Mouse (Mus musculus) heart, postnatal 14 days (tissue): ENCODE results near the gene Ppfia1. TPM values are rescaled to one million over a fixed set of nuclear protein-coding genes. Genes with fewer than 3 reads are reported as not detected.
A peak's percentile ranks its signal among the peaks of the same experiment; 100 is the strongest.

ENCODE experiments used
- DNase-seq, 2 experiments: peaks; one replicate each; pipeline ENCODE4 v3.0.0; 2021 to 2022
- intact Hi-C: fragments of 180-260 bp; cut with DNase I; formaldehyde crosslinking; loops from one replicate; pipeline ENCODE4 v1.15.1; 2025
- total RNA-seq, 2 experiments: library from RNA; stranded (reverse); gene quantifications; 2 replicates each; pipeline ENCODE4 v1.2.3; 2021

The Ppfia1 gene
- total RNA-seq, 2 experiments from 2014 or later: 46.3 to 54.8 TPM

- no peak for DNase-seq
- intact Hi-C loops: no loop called here
Measured at GRCm38 (mm10) chr7:144503959-144504358, 49.6 kb downstream of the Ppfia1 start.

- intact Hi-C loops: no loop called here
- no peak for DNase-seq
Measured at GRCm38 (mm10) chr7:144492931-144493330, 60.6 kb downstream of the Ppfia1 start.

- DNase-seq: no peak
- intact Hi-C loops: no loop called here
Measured at GRCm38 (mm10) chr7:144490201-144490873, 63.2 kb downstream of the Ppfia1 start.

- intact Hi-C loops: no loop called here
- peak; percentile 41 to 44 for DNase-seq
Measured at GRCm38 (mm10) chr7:144489067-144489774, 64.3 kb downstream of the Ppfia1 start.

- intact Hi-C loops: no loop called here
- no peak for DNase-seq
Measured at GRCm38 (mm10) chr7:144480314-144480713, 73.2 kb downstream of the Ppfia1 start.

- DNase-seq: no peak
- intact Hi-C loops: no loop called here
Measured at GRCm38 (mm10) chr7:144479569-144479968, 74.0 kb downstream of the Ppfia1 start.

GRCm38 (mm10) chr7:144475741-144476140, 77.8 kb downstream of the Ppfia1 start:
- intact Hi-C loops: no loop called here
- no peak for DNase-seq

GRCm38 (mm10) chr7:144473486-144473885, 80.0 kb downstream of the Ppfia1 start:
- no peak for DNase-seq
- intact Hi-C loops: no loop called here

GRCm38 (mm10) chr7:144471103-144471502, 82.4 kb downstream of the Ppfia1 start:
- intact Hi-C loops: no loop called here
- no peak for DNase-seq

GRCm38 (mm10) chr7:144470545-144471059, 82.9 kb downstream of the Ppfia1 start, which contains the start of gene Cttn:
Gene Cttn (minus strand): TSS chr7:144471009.
- intact Hi-C loops: no loop called here
- DNase-seq: peak; percentile 90 to 93

GRCm38 (mm10) chr7:144469908-144470544, 83.5 kb downstream of the Ppfia1 start:
- intact Hi-C loops: loop anchor here (10.0 kb wide), 1 partner anchor 425 kb away; the partner anchor contains the start of gene Fgf15
- DNase-seq: no peak

- intact Hi-C loops: loop anchor here (10.0 kb wide), 1 partner anchor 426 kb away; the partner anchor contains the start of gene Fgf15
- peak; percentile 29 to 45 for DNase-seq
Measured at GRCm38 (mm10) chr7:144469181-144469641, 84.3 kb downstream of the Ppfia1 start.

GRCm38 (mm10) chr7:144468741-144469140, 84.8 kb downstream of the Ppfia1 start:
- DNase-seq: no peak
- intact Hi-C loops: loop anchor here (10.0 kb wide), 1 partner anchor 426 kb away; the partner anchor contains the start of gene Fgf15

GRCm38 (mm10) chr7:144462577-144462976, 91.0 kb downstream of the Ppfia1 start:
- intact Hi-C loops: loop anchor here (10.0 kb wide), 1 partner anchor 432 kb away; the partner anchor contains the start of gene Fgf15

GRCm38 (mm10) chr7:144461246-144461902, 92.2 kb downstream of the Ppfia1 start:
- intact Hi-C loops: loop anchor here (10.0 kb wide), 1 partner anchor 433 kb away; the partner anchor contains the start of gene Fgf15
- DNase-seq: no peak

More at GRCm38 (mm10) chr7:144462577-144462976, 91.0 kb downstream of the Ppfia1 start:
- DNase-seq: no peak

GRCm38 (mm10) chr7:144458881-144459280, 94.6 kb downstream of the Ppfia1 start:
- intact Hi-C loops: loop anchor here (10.0 kb wide), 1 partner anchor 316 kb away; no protein-coding TSS in a partner anchor
- DNase-seq: no peak

- no peak for DNase-seq
- intact Hi-C loops: loop anchor here (10.0 kb wide), 1 partner anchor 324 kb away; no protein-coding TSS in a partner anchor
Measured at GRCm38 (mm10) chr7:144450661-144451060, 102.9 kb downstream of the Ppfia1 start.

- intact Hi-C loops: loop anchor here (10.0 kb wide), 1 partner anchor 325 kb away; no protein-coding TSS in a partner anchor
- DNase-seq: peak; percentile 87 to 91
Measured at GRCm38 (mm10) chr7:144449637-144450570, 103.6 kb downstream of the Ppfia1 start.

GRCm38 (mm10) chr7:144448186-144448585, 105.3 kb downstream of the Ppfia1 start:
- no peak for DNase-seq
- intact Hi-C loops: no loop called here
